Mouse (Mus musculus): ENCODE data around the gene Cdc42ep3.

Cdc42ep3 gene

DNA sequence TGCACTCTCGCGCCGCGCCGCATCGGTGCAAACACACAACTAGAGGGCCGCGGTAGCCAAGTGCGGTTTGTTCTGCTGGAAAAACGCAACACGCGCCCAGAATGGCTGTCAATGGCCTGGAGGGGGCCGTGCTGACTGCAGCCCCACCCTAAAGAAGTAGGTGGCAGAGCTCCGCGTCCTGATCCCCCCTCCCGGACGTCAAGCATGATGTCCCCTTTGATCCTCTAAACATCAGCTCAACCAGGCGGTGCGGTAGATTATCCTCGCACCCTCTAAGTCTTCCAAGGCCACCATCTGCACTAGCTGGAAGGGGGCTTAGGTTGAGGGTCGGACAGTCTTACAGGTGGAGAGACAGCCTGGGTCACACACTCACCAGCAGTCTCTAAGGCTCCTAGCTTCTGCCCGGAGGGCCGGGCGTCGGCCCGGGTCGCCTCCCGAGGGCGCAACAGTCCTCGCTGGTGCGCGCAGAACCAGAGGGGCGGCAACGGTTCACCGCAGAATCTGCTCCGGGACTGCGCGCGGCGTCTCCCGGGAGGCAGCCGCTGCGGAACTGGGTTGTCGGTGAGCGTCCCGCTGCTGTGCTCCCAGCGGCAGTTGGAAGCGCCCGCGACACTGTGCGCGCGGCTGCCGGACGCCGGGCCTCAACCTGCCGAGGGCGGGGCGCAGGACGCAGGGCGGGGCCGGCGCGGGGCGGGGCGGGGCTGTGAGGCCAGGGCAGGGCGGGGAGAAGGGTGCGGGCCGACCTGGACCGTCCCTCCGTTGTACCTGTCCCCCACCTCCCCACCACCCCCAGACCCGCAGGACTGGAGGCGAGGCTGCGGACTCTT is at the start of gene Cdc42ep3:
Gene Cdc42ep3, minus strand, starts transcription at position 648 of the 827 bp plus-strand sequence.
- peak; percentile 86 for DNase-seq (ENCODE audit: low read depth, low spot score)

DNA sequence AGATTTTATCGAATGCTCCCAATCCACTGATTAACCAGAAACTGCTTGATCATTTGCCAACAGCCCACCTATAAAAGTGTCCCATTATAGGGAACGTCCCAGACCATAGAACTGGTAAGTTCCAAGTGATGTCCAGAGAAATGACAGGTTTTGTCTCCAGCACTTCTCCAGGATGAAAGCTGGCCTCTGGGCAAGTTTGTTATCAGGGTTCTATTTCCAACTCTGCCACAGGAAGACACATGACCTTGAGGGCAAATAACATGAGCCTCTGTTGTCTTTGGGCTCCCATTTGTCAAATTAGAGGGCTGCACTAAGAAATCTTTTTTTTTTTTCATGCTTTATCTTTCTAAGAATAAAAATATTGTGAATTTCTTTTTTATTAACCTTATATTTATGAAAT is 45.5 kb upstream of the Cdc42ep3 start:
- DNase-seq (ENCODE audit: low read depth, low spot score) = no peak

DNA sequence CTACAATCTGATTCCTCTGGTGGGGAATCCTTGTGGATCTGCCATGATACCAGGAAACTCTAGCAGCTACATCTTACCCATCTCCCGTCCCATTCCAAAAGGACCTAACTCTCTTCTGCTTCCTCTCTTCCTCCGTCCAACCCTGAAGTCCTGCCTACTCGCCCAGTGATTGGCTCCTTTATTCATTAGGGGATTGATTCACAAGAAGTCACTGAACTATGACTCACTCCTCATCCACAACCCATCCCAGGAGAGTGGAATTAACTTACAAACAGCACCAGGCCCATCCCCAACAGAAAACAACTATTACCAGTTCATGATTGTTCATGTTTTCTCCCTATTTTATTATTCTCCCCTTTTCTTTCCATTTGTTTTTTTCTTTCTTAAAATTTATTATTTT is 43.5 kb upstream of the Cdc42ep3 start:
- DNase-seq (ENCODE audit: low read depth, low spot score) = no peak

DNA sequence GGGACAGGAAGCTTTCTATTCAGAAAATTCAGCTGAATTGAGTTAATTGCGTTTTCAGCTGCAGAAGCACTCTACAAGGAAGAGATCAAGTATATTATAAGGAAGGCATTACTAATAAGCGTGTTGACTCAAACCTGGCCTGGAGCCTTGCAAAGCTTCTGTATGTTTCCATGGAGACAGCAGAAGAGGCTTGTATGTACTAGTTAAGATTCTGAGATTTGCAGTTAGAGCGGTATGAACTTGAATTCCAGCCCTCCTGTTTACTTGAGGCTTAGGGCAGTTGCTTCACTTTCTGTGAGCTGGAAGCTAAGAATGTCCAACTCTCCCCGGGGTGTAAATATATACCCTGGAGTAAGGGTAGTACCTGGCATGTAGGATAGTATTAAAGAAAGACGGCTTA is 39.9 kb upstream of the Cdc42ep3 start:
- peak; percentile 50 for DNase-seq (ENCODE audit: low read depth, low spot score)

- DNase-seq (ENCODE audit: low read depth, low spot score) = no peak
Observed at GRCm38 (mm10) chr17:79393886-79394285, 39.0 kb upstream of the Cdc42ep3 start.

DNA sequence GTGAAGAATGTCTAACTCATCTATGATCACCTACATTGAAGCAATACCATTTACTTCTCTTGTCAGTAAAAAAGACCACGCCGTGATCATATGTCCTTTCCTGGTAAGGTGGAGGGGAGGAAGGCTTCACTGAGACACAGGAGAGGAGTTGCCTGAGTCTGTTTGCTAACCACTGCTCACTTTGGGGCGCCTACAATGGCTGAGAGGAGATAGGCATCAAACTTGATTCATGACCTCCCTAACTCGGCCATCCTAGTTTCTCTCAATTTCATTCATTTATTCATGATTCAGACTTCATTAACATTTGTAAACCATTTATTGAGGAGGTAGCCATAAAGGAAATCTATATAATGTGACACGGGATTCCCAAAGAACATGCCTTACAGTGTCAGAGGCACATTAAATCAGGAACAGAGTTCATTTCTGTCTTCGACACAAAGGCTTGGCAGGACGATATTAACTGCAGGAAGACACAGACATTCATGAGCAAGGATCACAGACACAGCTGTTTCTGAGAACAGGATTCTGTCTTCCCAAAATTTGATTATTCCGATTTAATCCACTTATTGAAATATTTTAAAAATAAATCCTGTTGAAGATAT is 32.7 kb upstream of the Cdc42ep3 start:
- no peak for DNase-seq (ENCODE audit: low read depth, low spot score)

GRCm38 (mm10) chr17:79381485-79381884 is 26.6 kb upstream of the Cdc42ep3 start:
- DNase-seq (ENCODE audit: low read depth, low spot score) = no peak

GRCm38 (mm10) chr17:79379191-79379590 is 24.3 kb upstream of the Cdc42ep3 start:
- no peak for DNase-seq (ENCODE audit: low read depth, low spot score)

- DNase-seq (ENCODE audit: low read depth, low spot score) = peak; percentile 43
Observed at GRCm38 (mm10) chr17:79376434-79377210, 21.7 kb upstream of the Cdc42ep3 start.

DNA sequence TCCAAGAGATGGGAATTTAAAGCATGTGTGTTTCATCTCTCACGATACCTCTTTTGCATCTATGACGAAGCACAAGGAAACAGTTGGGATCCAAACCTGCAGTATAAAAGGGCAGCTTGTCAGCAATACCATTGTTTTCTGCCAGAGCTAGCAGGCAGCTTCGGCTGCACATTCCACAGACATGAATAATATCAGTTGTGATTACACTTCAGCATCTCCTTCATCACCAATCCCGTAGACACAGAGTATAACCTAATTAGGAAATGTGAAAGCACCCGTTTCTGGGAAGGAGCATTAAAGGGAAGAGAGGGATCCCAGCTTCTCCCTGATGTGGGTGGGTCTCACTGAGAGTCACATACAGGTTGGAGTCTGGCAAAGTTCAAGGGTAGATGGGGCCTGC is 18.1 kb upstream of the Cdc42ep3 start:
- DNase-seq (ENCODE audit: low read depth, low spot score) = no peak

DNA sequence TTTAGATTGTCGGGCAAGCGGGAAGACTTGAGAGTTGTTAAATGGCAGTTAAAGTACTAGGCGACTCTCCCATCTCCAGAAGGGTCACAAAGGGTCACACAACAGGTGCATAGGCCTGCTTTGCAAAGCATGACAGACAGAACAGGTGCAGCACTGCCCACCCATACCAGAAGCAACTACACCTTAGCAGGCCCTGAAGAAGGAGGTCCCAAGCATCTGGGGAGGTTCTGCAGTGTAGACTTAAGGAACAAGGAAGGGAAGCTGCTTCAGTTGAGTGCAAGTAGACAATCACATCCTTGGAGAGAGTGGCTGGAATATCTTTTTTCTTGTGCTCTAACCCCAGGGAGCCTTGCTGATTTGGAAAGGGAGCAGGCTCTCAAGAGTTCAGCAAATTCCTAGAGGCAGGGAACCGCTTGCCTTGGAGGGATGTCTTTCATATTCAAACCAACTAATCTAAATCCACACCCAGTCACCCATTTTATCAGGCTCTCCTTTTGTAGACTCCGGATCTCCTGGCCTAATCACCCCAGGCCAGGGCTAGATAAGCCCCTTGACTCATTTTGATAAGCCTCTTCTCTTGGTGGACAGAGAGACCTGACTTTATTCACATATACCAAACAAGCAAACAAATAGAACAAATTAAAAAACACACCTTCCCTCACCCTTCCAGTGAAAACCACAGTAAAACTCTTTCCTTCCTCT is 10.0 kb upstream of the Cdc42ep3 start:
- no peak for DNase-seq (ENCODE audit: low read depth, low spot score)

- peak; percentile 59 for DNase-seq (ENCODE audit: low read depth, low spot score)
Observed at GRCm38 (mm10) chr17:79356071-79356601, 1.2 kb upstream of the Cdc42ep3 start.

GRCm38 (mm10) chr17:79355271-79355991 is 540 bp upstream of the Cdc42ep3 start:
- peak; percentile 94 for DNase-seq (ENCODE audit: low read depth, low spot score)

DNA sequence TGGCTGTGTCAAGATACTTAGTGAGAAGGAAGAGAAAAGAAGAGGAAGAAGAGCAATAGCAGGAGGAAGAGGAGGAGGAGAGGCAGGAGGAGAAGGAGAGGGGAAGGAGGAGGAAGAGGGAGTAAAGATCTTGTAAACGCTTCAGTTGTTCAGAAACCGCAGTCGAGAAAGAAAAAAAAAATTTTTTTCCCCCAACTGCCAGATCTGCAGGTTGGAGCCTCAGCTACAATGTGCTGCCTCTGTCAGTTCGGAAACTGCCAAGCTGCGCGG is 782 bp downstream of the Cdc42ep3 start:
- no peak for DNase-seq (ENCODE audit: low read depth, low spot score)

GRCm38 (mm10) chr17:79353446-79354173 is 1.3 kb downstream of the Cdc42ep3 start:
- peak; percentile 38 for DNase-seq (ENCODE audit: low read depth, low spot score)

- DNase-seq (ENCODE audit: low read depth, low spot score) = no peak
Observed at GRCm38 (mm10) chr17:79350751-79351191, 4.1 kb downstream of the Cdc42ep3 start.

- no peak for DNase-seq (ENCODE audit: low read depth, low spot score)
Observed at GRCm38 (mm10) chr17:79349371-79349770, 5.5 kb downstream of the Cdc42ep3 start.

DNA sequence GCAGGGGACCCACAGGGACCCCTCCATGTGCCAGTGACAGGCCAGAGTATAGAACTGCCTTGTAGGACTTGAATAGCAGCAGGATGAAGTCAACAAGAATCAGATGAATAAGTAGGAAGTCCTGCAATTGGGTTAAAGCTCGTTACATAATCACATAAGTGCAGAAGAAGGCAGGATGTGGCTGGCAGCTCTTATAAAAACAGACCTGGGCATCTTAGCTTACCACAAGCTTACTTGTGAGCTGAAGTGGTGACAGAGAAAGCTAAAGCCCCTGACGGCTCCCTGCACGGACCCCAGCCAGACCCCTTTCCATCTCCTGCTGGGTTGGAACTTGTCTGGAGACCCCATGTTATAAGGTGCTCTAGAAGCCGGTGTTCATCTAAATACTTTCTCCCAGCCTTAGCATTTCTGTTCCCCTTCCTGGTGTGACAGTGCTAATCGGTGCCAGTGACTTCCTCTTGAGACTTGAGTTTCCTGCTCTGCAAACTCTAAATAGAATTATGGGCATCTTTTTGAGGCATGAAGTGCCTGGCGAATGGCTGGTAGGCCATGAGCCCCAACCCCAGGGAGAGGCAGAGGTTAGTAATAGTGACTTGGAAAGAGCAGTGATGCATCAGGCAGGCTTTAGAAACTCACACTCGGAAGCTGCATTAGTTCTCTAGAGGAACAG is 6.8 kb downstream of the Cdc42ep3 start:
- DNase-seq (ENCODE audit: low read depth, low spot score) = peak; percentile 54

DNA sequence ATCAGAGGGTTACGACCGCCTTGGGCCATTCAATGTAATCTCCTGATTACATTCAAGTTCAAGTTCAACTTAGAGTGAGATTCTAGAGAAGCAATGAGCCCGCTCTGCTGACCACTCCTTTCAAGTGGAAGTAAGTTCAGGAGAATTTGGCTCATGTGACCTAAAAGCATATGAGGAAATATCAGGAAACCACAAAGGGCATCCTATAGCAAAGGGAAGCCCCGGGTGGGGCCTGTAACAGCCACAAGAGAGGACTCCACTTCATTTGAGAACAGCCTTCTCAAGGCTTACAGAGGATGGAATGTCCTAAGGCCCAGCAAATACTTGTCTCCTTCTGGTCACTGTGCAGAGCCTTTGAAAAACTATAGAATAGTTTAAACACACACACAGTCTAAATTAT is 7.6 kb downstream of the Cdc42ep3 start:
- DNase-seq (ENCODE audit: low read depth, low spot score) = no peak
